Mouse (Mus musculus): ENCODE measurements around the gene Desi1.

- TF ChIP-seq CTCF (IDR thresholded peaks at IDR 0.05; ENCODE audit: control insufficient read depth, insufficient read depth, low read length) (no peak), POLR2A (IDR thresholded peaks at IDR 0.05; ENCODE audit: borderline replicate concordance, control insufficient read depth, low read depth, low read length) (no peak)
Observed at GRCm38 (mm10) chr15:82033762-82034161, at the start of gene Desi1.

Measured in bone marrow, adult 2 months (tissue).